Mouse (Mus musculus) adipocyte (in vitro differentiated cells): ENCODE measurements around the gene Psmd12.

Experiments
- DNase-seq: peaks from one replicate; pipeline ENCODE4 v3.0.0-alpha.2; 2016; ENCODE audit warnings: low spot score

The Psmd12 gene

DNA sequence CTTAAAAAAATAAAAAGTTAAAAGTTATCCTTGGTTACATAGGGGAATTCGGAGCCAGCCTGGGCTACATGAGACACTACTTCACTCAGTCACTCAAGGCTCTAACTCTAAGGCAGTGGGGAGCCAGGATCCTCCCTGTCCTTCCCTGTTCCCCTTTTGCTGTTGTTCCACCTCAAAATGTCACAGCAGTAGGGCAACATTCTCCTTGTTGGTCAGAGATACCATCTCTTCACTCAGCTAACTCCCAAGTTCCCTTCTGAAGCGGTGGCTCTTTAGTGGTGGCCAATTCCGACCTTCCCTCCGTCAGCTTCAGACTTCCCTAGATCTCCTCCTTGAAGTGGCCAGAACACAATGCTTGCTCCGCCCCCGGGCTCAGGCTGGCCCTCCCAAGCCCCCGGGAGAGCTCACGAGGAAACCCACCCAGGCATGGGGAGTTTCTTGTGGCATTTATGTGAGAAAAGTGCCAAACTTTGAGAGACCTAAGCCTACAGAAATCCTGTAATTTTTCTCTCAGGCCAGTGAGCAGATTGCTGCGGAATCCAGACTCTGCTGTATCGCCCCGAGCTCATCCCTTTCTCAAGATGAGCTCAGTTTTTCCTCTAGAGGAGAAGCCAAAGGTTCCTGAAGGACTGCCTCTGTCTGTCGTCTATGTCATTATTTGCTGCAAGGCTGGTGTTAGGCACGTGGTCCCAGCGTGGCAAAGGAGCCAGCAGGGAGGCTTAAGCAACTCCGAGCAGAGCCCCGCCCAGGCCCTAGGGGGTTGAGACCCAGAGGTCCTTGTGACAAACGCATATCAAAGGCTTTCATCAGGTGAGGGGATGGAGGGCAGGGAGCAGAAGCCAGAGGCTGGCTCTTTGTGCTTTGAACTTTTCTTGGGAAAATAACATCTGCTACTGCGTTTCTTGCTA lies 31.3 kb downstream of the Psmd12 start:
- DNase-seq, result peak; percentile 46

DNA sequence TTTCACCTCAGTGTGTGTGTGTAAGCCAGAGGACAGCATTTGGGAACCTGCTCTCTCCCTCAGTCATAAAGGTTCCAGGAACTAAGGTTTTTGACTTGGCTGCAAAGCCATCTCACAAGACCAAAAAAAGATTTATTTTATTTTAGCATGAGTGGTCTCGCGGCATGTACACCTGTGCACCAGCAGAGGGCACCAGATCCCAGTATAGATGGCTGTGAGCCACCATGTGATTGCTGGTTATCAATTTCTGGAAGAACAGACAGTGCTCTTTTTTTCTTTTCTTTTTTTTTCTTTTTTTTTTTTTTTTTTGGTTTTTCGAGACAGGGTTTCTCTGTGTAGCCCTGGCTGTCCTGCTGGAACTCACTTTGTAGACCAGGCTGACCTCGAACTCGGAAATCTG lies 32.7 kb downstream of the Psmd12 start:
- peak; percentile 71 for DNase-seq

DNA sequence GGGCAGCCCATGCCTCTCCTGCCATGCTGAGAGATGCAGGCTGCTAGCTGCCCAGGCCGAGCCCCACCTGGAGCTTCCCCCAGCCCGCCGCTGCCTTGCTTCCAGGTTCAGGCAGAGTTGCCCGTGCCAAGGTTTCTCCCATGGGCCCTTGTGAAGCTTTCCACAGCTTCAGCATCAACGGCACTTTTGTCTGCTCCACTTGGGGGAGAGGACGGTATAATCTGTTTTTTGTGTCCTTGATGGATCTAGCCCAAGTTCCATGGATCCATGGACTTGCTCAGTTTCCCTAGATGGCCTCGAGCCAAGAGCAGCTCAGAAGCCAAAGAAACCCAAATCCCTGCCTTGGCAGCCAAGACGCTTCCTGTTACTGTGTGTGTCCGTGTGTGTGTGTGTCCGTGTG lies 33.8 kb downstream of the Psmd12 start:
- DNase-seq, result peak; percentile 86

DNA sequence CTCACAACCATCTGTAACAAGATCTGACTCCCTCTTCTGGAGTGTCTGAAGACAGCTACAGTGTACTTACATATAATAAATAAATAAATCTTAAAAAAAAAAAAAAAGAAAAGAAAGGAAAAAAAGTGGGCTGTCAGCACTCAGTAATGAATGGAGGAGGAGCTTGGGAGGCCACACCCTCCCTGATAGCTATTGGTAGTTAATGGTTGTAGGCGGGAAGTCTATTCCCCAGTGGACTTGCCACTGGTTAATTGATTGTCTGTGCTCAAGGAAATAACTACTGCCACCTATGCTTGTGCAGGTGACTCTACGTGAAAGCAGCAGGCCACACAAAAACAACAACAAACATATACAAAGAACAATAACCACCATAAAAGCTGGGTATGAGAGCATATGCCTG lies 37.1 kb downstream of the Psmd12 start:
- no peak for DNase-seq

DNA sequence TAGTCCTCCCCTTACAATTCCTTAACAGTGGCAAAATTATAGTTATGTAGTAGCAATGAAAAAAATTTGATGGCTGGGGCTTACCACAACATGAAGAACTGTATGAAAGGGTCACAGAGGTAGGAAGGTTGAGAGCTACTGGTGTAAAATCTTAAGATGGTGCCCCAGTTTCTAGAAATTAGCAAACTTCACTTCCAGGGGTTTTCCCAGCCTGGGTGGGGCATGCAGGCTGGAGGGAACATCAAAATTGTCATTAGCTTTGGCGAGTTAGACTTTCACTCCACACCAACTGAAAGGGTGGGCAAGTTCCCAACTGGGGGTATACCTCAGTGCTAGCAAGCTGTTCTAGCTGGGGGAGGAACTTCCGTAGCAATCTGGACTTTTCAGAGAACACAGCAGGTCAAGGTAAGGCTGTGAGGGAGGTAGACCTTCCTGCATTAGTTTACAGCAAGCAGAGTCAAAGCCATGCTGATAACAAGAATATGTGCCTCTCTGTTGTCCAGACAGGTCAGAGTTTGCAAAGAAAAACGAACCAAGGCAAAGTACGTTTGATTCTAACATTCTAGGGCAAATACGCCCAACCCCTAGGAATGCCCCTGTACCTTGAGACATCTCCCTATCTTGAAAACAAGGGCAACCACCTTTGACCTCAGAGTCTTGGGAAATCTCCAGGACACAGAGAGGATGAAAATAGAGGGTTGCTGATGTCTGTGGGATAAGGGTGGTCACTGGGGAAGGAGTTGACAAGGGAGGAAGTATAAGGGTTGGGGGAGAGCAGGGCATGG lies 39.6 kb downstream of the Psmd12 start:
- DNase-seq, result no peak

DNA sequence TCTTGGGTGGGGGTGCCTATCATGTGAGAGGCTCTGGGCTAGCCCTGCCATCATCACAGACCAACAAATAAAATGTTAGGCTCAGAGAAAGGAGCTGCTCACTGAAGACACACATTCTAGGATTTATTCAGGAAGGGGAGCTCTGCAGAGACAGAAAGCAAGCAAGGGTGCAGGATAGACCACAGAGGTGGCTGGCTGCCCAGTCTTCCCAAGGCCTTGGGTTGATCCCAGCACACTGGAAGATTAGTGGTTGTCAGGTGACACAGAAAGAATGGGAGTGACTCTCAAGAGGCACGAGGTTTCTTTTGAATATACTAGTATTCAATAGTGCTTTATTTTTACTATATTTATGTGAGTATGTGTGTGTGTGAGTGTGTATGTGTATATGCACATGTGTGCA lies 41.9 kb downstream of the Psmd12 start:
- no peak for DNase-seq

DNA sequence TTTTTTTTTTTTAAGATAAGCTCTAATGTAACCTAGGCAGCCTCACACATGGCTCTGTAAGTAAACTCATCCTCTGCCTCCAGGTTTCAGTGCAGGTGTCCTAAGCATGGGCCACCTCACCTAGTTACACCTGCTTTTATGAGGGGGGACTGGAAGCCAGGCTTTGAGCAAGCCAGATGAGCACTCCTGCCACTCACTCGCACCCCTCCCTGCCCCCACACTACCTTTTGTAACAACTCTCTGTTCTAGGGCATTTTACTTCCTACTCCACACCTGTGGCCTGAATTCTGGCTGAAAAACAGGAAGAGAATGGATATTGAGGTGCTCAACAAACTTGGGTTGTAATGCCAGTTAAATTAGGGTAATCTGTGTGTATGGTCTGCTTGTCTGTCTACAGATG lies 45.7 kb downstream of the Psmd12 start:
- no peak for DNase-seq

DNA sequence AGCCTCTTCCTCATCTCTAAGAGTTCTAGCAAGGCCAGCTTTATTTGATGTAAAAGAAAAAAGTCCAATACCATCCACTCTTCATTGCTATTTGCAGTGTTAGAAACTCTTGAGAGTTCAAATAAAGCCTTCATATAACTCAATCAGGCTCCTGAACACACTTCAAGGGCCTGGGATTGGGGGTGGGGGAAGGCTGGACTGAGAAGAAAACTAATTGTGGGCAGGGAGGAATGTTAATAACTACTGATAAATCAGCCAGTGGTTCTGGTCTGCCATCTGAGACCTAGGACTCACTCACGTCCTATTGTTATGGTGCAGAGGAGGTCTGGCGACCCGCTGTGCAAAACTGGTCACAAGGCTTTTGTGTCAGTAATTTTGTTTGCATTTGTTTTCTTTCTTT lies 48.3 kb downstream of the Psmd12 start:
- DNase-seq, result no peak

DNA sequence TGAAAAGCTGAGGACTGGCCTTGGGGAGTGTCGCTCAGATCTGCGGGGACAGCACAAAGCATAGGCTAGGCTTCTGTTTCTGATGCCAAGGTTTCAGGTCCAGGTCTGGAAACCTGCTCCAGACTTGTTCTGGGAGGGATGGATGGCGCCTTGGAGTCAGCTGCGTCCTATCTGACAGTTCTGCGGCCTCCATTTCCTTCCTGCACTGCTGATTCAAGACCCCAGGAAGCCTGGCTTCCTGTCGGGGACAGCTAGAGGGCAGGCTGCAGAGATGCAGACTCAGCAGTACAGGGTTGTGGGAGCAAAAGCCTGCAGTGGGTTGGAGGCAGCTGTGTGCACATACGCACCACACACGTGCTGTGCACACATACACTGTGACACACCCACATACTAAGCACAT lies 50.0 kb downstream of the Psmd12 start:
- no peak for DNase-seq

DNA sequence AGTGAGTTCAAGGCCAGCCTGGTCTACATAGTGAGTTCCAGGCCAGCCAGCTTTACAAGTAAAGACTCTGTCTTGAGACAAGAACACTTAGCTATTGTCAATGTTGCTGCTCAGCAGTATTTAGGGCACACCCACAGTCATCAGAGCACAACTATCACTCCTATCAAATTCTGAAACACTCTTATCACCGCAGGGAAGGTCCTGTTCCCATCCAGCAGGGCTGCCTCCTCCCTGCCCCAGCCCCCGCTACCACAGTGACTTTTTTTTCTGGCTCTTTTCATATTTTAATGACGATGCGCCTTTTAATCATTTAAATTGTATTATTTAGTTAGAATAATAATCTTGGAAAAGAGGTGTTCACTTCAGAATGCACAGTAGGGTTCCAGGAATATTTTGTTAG lies 52.2 kb downstream of the Psmd12 start:
- DNase-seq, result no peak

DNA sequence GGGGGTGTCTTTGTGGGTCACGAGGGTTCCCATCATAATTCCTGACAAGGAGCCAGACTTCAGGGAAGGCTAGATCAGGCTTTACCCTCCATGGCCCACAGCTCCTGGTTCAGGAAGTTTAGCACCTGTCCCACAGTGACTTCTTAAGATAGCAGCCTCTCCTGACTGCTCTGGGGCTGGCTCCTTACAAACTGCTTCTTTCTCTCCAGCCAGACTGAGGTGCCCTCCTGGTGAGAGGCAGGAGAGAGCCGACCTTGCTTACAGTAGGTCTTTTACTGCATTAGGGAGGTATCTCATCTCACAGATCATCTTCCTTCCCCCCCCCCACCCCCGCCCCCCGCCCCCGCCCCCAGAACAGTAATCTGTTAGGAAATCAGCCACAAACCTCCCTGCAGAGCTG lies 53.0 kb downstream of the Psmd12 start:
- no peak for DNase-seq

DNA sequence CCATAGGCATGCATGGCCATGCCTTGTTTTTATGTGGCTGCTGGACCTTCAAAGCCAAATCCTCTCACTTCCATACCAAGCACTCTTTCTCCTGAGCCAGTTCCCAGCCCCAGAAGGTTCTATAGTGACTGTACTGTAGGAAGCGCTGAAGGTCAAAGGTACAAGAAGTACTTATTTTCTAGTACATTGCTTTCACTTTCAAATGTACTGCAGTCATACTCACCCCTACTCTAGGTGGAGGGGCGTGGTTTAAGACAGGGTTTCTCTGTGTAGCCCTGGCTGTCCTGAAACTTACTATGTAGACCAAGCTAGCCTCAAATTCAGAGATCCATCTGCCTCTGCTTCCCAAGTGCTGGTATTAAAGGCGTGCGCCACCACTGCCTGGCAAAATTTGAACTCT lies 59.7 kb downstream of the Psmd12 start:
- DNase-seq, result no peak

DNA sequence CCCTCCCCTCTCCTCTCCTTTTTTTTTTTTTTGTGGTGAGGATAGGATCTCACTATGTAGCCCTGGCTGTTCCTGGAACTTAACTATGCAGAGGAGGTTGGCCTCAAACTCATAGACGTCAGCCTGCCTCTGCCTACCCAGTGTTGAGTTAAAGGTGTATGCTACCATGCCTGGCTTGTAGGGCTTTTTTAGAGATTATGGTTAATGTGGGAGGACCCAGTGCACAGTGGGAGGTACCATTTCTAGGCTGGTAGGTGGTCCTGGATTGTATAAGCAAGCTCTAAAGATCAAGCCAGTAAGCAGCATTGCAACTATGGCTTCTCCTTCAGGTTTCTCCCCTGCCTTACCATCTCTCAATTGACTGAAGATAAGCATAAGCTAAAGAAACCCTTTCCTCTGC lies 61.1 kb downstream of the Psmd12 start:
- DNase-seq, result no peak

DNA sequence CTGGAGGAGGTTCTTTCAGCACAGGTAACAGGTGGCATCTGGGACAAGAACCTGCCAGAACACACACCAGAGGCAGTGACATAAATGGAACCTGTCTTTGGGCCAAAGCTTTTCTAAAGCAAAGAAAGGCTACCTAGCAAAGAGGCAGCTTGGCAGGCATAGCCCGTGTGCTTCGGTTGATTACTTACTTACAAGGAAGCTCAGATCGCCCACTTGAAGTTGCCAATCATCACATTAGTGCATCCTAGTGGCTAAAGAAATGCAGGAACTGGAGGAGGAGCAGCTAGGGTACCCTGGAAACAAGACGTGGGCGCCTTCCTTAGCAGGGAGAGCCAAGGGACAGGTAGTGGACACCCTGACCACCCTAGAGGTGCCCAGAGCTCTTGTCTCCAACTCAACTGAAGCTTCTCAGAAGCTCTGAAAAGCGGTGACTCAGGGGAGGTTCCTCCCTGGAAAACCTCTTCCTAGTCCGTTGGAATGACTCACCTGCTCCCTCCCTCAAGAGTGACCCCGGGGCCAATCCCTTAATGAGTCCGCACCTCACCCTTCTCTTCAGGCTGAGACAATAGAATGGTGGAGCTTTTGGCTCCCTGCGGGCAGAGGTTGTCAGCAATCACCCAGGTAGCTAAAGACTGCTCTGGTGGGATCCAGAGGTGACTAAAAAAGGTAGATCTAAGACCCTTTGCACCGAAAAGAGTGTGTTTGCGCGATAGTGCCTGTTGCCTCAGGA lies 66.6 kb downstream of the Psmd12 start:
- DNase-seq, result no peak

DNA sequence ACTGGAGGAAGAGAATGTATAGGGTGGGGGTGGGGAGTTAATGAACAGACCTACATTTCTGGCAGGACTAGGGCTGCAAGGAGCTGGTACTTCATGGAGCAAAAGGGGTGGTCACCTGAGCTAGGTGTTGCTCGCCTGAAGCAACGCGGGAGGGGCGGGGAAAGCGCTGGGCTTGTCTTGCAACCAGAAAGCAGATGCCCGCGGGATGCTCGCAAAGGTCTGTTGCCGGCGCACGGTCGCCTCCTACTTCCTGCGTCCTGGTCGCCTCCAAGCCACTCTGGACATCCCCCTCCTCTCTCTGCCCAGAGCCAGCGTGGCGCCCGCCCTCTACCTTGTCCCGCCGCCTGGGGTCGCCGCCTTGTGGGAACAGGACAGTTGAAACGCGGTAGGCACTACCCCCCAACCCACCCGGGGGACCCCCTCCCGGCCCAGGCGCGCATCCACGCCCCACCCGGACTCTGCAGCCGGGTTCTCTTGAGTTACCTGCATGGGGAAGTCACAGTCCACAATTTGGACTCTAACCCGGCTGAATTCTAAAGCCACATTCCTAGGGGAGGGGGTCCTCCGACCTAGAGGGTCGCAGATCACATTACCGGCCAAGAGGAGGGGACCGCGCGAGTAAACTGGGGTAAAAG lies 67.5 kb downstream of the Psmd12 start:
- DNase-seq, result no peak

DNA sequence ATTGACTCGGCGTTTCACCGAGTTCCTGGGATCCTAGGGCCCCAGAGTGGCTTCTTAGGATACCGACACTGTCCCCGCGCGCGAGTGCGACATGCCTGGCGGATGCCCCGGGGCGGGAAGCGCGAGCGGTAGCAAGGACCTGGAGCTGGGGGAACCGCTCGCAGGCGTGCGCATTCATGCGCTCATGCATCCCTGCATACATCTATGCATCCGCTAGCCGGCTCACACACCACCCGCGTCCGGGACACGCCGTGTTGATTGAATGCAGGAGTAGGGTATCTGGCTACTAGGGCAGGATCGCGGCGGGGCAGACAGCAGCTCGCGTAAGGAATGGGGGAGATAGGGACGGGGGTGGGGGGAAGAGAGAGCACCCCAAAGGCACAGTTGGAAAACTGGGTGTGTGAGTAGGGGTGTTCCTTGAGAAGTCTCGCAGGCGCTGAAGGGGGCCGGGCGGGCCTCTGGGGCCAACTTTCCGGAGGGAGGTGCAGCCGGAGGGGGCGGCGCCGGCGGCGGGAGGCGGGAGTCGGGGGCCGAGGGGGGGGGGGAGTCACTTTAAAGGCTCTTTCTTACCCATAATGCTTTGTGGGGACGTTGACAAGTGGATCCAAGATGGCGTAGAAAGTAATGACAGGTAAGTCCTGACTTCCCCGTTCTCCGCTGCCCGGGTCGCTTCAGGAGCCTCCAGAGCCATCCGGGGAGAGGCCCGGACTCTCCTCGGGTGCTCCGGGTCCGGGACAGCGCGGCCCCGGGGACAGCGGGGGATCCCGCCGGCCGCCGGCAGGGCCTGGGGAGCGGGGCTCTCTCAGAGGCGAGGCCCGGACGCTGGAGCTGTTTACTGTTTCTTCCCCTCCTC lies 68.3 kb downstream of the Psmd12 start, which contains the start of gene Helz:
TSS of gene Helz (plus strand) at position 580 of the 853 bp plus-strand sequence.
- peak; percentile 79 for DNase-seq

DNA sequence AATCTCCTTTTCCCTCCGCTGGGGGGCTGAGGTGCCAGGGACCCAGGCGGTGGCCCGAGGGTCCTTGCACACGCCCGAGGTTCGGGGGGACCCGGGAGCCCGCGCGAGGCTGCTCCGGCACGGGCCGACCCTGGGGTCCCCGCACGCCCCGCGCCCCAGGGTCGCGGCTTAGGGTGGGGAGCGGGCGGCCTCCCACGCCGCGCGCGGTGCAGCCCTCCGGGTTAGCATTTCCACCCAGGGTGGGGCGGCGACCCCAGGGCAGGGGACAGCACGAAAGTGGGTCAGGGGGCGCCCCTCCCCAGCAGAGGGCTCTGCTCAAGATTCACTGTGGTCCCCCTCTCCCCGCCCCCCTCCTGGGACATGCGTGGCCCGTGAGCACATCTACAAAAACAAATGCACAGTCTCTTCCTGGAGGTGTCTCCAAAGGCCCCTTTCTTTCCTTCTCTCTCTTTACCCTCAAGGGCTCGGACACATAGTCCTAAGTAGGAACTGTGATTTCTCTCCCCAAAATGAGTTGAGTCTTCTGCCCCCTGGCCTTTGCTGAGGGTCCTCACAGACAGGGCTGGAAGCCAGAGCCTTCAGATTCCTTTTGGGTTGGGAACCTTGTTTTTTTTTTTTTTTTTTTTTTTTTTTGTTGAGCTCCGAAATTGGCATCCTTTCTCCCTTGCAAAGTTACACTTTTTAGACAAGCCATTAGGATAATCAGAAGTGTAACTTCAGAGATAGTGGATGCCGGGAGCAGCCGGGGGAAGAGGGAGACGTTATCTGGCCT lies 69.1 kb downstream of the Psmd12 start:
- peak; percentile 33 for DNase-seq
